Mouse (Mus musculus) thymus, adult 2 months (tissue): Measurements from ENCODE around the gene Erbb2. TPM values are rescaled to one million over a fixed set of nuclear protein-coding genes. Genes with fewer than 3 reads are reported as not detected.

Source experiments
- DNase-seq: peaks from one replicate; pipeline ENCODE4 v3.0.0; 2021
- H3K27ac ChIP-seq: fragments of 200-500 bp; 2 replicates; pipeline ENCODE4 v1.5.1; 2012; ENCODE audit warnings: low read length, control low read depth; ENCODE audit not compliant: control insufficient read depth, insufficient read depth
- H3K27me3 ChIP-seq: fragments of 200-500 bp; 2 replicates; pipeline ENCODE4 v1.6.1; 2012; ENCODE audit warnings: mild to moderate bottlenecking, low read length, moderate library complexity, mixed read lengths; ENCODE audit not compliant: control insufficient read depth, insufficient read depth
- H3K36me3 ChIP-seq: fragments of 200-500 bp; 2 replicates; pipeline ENCODE4 v1.6.1; 2012; ENCODE audit warnings: mild to moderate bottlenecking, low read length, moderate library complexity; ENCODE audit not compliant: control insufficient read depth, insufficient read depth
- H3K4me1 ChIP-seq: fragments of 200-500 bp; replicated peaks from 2 replicates; pipeline ENCODE4 v1.6.1; 2012; ENCODE audit warnings: low read length; ENCODE audit not compliant: control insufficient read depth, insufficient read depth
- H3K4me3 ChIP-seq: fragments of 200-500 bp; 2 replicates; pipeline ENCODE4 v1.5.1; 2012; ENCODE audit warnings: mild to moderate bottlenecking, low read length, control low read depth, moderate library complexity; ENCODE audit not compliant: control insufficient read depth, insufficient read depth
- CTCF ChIP-seq: fragments of 200-500 bp; IDR thresholded peaks from 2 replicates; pipeline ENCODE4 v1.5.1; 2012; ENCODE audit warnings: mild to moderate bottlenecking, control low read depth, low read length, moderate library complexity, borderline replicate concordance; ENCODE audit not compliant: control insufficient read depth, poor library complexity, insufficient read depth; ENCODE audit errors: extremely low read depth
- POLR2A ChIP-seq: fragments of 200-500 bp; IDR thresholded peaks from 2 replicates; pipeline ENCODE4 v1.6.1; 2012; ENCODE audit warnings: mild to moderate bottlenecking, low read length, control low read depth, moderate library complexity; ENCODE audit not compliant: control insufficient read depth, poor library complexity, insufficient read depth; ENCODE audit errors: extremely low read depth
- WGBS: fragments of 180-500 bp; shearing (Covaris S2); methylation state at CpG from one replicate; pipeline ENCODE4 v1.1.7; 2018; 5-methylcytosine and 5-hydroxymethylcytosine counted together
- polyA plus RNA-seq: library from polyadenylated mRNA; depleted of rRNA; stranded (reverse); fragments of >200 nt; gene quantifications from 2 replicates; pipeline ENCODE4 v1.2.3, GENCODE M21; 2012; rRNA removed

Gene Erbb2
- 6.0 and 6.6 TPM in 2 replicates for polyA plus RNA-seq

GRCm38 (mm10) chr11:98412273-98412796 is at the start of gene Erbb2:
TSS of gene Erbb2 (plus strand) at chr11:98412470.
- H3K36me3 ChIP-seq = no peaks in the 10 kb centered on the region
- peaks cover 5% of the 10 kb centered on the region; the same call in 1 of the 2 replicates for H3K4me1 ChIP-seq
- no peak for DNase-seq
- WGBS = 2% methylated on average over 47 of the region's 49 CpGs
- peaks cover 20% of the 10 kb centered on the region for H3K27me3 ChIP-seq
- H3K27ac ChIP-seq = no peak within 1 kb of the TSS
- H3K4me3 ChIP-seq = peak within 1 kb of the TSS; percentile 21
- TF ChIP-seq POLR2A (no peak), CTCF (no peak)

- peaks cover 54% of the 10 kb centered on the region for H3K4me1 ChIP-seq
These were observed 48.5 kb upstream of the Erbb2 start for GRCm38 (mm10) chr11:98363817-98364216.

GRCm38 (mm10) chr11:98364410-98364809 is 47.9 kb upstream of the Erbb2 start:
- H3K36me3 ChIP-seq = no peaks in the 10 kb centered on the region
- no peak for DNase-seq
- H3K4me1 ChIP-seq = peaks cover 50% of the 10 kb centered on the region
- no peak overlapping the region for H3K4me3 ChIP-seq
- H3K27me3 ChIP-seq = no peaks in the 10 kb centered on the region
- TF ChIP-seq CTCF = no peak
- no peak for TF ChIP-seq POLR2A
- WGBS = 76% methylated on average over 5 of the region's 5 CpGs
- H3K27ac ChIP-seq = no peak overlapping the region

More at GRCm38 (mm10) chr11:98363817-98364216, 48.5 kb upstream of the Erbb2 start:
- DNase-seq = no peak
- 79% methylated on average over 5 of the region's 5 CpGs for WGBS
- H3K36me3 ChIP-seq = no peaks in the 10 kb centered on the region
- H3K4me3 ChIP-seq = no peak overlapping the region
- no peaks in the 10 kb centered on the region for H3K27me3 ChIP-seq
- TF ChIP-seq CTCF (no peak), POLR2A (no peak)
- H3K27ac ChIP-seq = no peak overlapping the region

GRCm38 (mm10) chr11:98366290-98366689 is 46.0 kb upstream of the Erbb2 start:
- DNase-seq = no peak
- no peak overlapping the region for H3K4me3 ChIP-seq
- no peak for TF ChIP-seq CTCF
- TF ChIP-seq POLR2A = no peak
- H3K27ac ChIP-seq = no peak overlapping the region
- H3K36me3 ChIP-seq = no peaks in the 10 kb centered on the region
- peaks cover 42% of the 10 kb centered on the region for H3K4me1 ChIP-seq
- H3K27me3 ChIP-seq = no peaks in the 10 kb centered on the region
- WGBS = 11% methylated on average over 10 of the region's 10 CpGs

- peak; percentile 63 for DNase-seq
- WGBS = 12% methylated on average over 10 of the region's 10 CpGs
- peak overlapping the region; percentile 59 for H3K27ac ChIP-seq
These were observed 45.0 kb upstream of the Erbb2 start for GRCm38 (mm10) chr11:98367171-98367862.

GRCm38 (mm10) chr11:98367863-98368186 is 44.4 kb upstream of the Erbb2 start:
- Histone ChIP-seq H3K27me3 (no peaks in the 10 kb centered on the region), H3K27ac (peak overlapping the region; percentile 59; the same call in 1 of the 2 replicates), H3K36me3 (no peaks in the 10 kb centered on the region), H3K4me3 (no peak overlapping the region), H3K4me1 (peaks cover 44% of the 10 kb centered on the region)
- WGBS = 26% methylated on average over 7 of the region's 7 CpGs
- DNase-seq = no peak
- TF ChIP-seq CTCF (no peak), POLR2A (no peak)

More at GRCm38 (mm10) chr11:98367171-98367862, 45.0 kb upstream of the Erbb2 start:
- H3K27me3 ChIP-seq = no peaks in the 10 kb centered on the region
- H3K4me3 ChIP-seq = no peak overlapping the region
- H3K36me3 ChIP-seq = no peaks in the 10 kb centered on the region
- peaks cover 44% of the 10 kb centered on the region for H3K4me1 ChIP-seq
- TF ChIP-seq CTCF (0 out of 2 replicates have a peak, but pooled peaks have one; percentile 16), POLR2A (no peak)
